Mouse (Mus musculus): ENCODE measurements around the gene Mrps17. TPM values are rescaled to one million over a fixed set of nuclear protein-coding genes. Genes with fewer than 3 reads are reported as not detected.

The Mrps17 gene
- 117 TPM for polyA plus RNA-seq (2017; shearing (Covaris generic))

GRCm38 (mm10) chr5:129715326-129715861 lies at the start of gene Mrps17:
Gene Mrps17 (plus strand): TSS chr5:129715497.

GRCm38 (mm10) chr5:129670036-129670458 lies 45.2 kb upstream of the Mrps17 start, which contains the start of gene Zfp11:
Gene Zfp11 (minus strand): TSS chr5:129670099.

DNA sequence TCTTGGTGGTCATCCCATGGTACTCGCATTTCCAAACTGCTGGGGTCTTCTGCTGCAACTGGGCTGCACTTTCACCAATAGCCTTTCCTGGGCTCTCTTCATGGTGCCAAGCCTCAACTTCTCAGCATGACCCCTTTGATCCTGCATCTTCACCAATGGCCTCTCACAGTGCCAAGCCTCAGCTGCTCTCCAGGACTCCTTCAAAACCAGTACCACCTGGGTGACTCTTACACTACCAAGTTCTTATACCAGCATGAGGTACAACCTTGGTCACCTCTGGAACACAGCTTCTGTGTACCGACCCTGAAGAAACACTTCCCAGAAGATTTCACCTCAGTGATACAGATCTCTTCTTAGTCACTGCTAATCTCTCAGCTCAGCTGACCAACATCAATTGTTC lies 6.9 kb upstream of the Mrps17 start, which contains the start of gene Sept14:
Gene Sept14 (minus strand): TSS at position 101 of the 400 bp plus-strand sequence.

DNA sequence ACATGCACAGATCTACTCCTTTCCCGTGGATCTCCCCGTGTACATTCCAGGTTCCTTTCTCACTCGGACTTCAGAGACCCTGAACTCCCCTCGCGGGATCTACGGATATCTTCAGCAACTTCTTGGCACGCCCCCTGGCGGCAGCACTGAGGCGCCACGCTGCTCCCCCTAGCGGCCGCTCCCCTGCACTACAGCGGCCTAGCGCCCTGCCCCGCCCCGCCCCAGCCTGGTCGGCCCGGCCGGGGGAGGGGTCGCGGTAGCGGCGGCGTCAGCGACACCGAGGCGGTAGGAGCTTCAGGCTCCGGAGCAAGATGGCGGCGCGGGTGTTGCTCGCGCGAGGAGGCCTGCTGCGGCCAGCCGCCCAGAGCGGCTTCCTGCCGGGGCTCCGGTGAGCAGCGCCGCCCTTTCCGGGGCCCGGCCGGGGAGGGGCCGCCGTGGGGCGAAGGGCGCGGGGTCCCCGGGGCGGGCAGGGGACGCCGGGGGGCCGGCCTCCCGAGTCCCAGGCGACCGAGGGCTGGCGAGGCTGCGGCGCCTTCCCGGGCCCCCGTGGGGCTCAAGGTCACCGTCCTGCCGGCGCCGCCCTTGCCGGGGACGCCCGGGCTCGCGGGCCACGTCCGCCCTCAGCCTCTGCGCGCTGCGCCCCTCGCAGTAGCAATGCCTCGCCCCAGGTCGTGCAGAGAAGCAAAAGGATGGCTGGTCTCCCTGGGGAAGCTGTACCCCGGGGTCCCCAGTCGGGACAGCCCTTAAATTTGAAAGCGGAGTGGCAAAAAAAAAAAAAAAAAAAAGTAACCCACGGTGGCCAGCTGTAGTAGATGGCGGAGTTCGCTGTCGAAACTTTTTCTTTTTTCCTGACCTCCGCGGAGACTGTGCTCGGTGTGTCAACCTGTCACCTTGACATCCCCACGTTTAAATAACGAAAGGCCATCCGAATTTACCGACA lies 9.8 kb downstream of the Mrps17 start, which contains the start of gene Nipsnap2:
Gene Nipsnap2 (plus strand): TSS at position 230 of the 940 bp plus-strand sequence.

Other genes with a start within 250 kb of the Mrps17 start
- 41.3 TPM for gene Sfswap, start 214.3 kb upstream of the Mrps17 start, polyA plus RNA-seq (2017; shearing (Covaris generic))
- gene Mmp17, start 131.3 kb upstream of the Mrps17 start, polyA plus RNA-seq (2017; shearing (Covaris generic)): 0.15 TPM
- 4.8 TPM for gene Zfp11, start 45.4 kb upstream of the Mrps17 start, polyA plus RNA-seq (2017; shearing (Covaris generic))
- not detected for gene Sept14, start 7.0 kb upstream of the Mrps17 start, polyA plus RNA-seq (2017; shearing (Covaris generic))
- gene Nipsnap2, start 9.6 kb downstream of the Mrps17 start, polyA plus RNA-seq (2017; shearing (Covaris generic)): 25.4 TPM
- 72.7 TPM for gene Psph, start 72.0 kb downstream of the Mrps17 start, polyA plus RNA-seq (2017; shearing (Covaris generic))
- gene Sumf2, start 131.5 kb downstream of the Mrps17 start, polyA plus RNA-seq (2017; shearing (Covaris generic)): 23.5 TPM
- 519 TPM for gene Chchd2, start 172.0 kb downstream of the Mrps17 start, polyA plus RNA-seq (2017; shearing (Covaris generic))
- 2.2 TPM for gene Zbed5, start 180.2 kb downstream of the Mrps17 start, polyA plus RNA-seq (2017; shearing (Covaris generic))
- 0.17 TPM for gene Phkg1, start 183.1 kb downstream of the Mrps17 start, polyA plus RNA-seq (2017; shearing (Covaris generic))
- gene Nupr1l, start 193.0 kb downstream of the Mrps17 start, polyA plus RNA-seq (2017; shearing (Covaris generic)): 0.66 TPM
- 7.3 TPM for gene Vkorc1l1, start 226.5 kb downstream of the Mrps17 start, polyA plus RNA-seq (2017; shearing (Covaris generic))